Mouse (Mus musculus) CH12.LX (cell line): Measurements from ENCODE around the gene Paxip1.

Source experiments
- CTCF ChIP-seq, 2 experiments: IDR thresholded peaks in 1 of 2; conservative IDR thresholded peaks in 1 of 2; 2 replicates each; pipeline ENCODE4 v1.5.1; 2011 to 2012; ENCODE audit warnings: low read depth in 2 of 2, low read length in 2 of 2, improper control_type of control experiment in 1 of 2, inconsistent platforms in 1 of 2, mild to moderate bottlenecking in 1 of 2, moderate library complexity in 1 of 2
- E2F4 ChIP-seq: IDR thresholded peaks from 2 replicates; pipeline ENCODE4 v1.6.1; 2011; ENCODE audit warnings: low read depth, low read length, improper control_type of control experiment; ENCODE audit not compliant: insufficient replicate concordance
- ELF1 ChIP-seq: IDR thresholded peaks from 2 replicates; pipeline ENCODE4 v1.6.1; 2014; ENCODE audit warnings: low read depth, mild to moderate bottlenecking, inconsistent platforms, low read length, improper control_type of control experiment
- EP300 ChIP-seq: IDR thresholded peaks from 2 replicates; pipeline ENCODE4 v1.6.1; 2011; ENCODE audit warnings: low read length, improper control_type of control experiment
- MAX ChIP-seq: IDR thresholded peaks from 2 replicates; pipeline ENCODE4 v1.6.1; 2011; ENCODE audit warnings: low read length, improper control_type of control experiment
- POLR2A ChIP-seq: IDR thresholded peaks from 2 replicates; pipeline ENCODE4 v1.6.1; 2011; ENCODE audit warnings: low read depth, mild to moderate bottlenecking, improper control_type of control experiment, low read length
- SMC3 ChIP-seq: IDR thresholded peaks from 2 replicates; pipeline ENCODE4 v1.6.1; 2011; ENCODE audit warnings: low read depth, low read length, improper control_type of control experiment
- UBTF ChIP-seq: IDR thresholded peaks from 2 replicates; pipeline ENCODE4 v1.6.1; 2012; ENCODE audit warnings: low read depth, mild to moderate bottlenecking, inconsistent platforms, low read length, improper control_type of control experiment, moderate library complexity

DNA sequence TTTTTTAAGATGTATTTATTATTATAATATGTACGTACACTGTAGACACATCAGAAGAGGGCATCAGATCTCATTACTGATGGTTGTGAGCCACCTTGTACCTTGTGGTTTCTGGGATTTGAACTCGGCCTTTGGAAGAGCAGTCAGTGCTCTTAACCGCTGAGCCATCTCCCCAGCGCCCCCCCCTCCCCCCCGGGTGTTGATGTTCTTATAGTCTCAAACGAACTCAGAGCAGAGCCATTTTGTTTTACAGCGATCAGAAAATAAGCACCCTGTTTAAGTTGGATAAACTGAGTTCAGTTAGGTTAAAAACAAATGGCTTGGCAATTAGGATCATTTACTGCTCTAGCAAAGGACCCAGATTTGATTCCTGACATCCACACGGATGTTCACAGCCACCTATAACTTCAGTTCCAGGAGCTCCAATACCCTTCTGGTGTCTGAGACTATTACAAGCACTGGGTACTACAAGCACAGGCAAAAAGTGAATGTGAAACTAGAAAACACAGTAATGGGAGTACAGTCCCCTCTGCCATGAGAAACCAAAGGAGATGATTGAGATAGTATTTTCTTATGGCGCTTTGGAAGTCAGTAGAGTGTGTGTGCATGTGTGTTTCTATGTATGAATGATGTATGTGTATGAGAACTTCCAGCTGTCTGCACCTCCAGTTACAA lies 1.2 kb upstream of the Paxip1 start:
- TF ChIP-seq E2F4 (no peak), POLR2A (no peak), EP300 (no peak), SMC3 (no peak), CTCF (conservative IDR thresholded peaks at IDR 0.05 in 1 of 2, IDR thresholded peaks at IDR 0.05 in 1 of 2; ENCODE audit: low read depth in 2 of 2, low read length in 2 of 2) (no peak), UBTF (no peak), MAX (no peak), ELF1 (no peak)
